Mouse (Mus musculus) spleen, adult 2 months (tissue): ENCODE results near the gene Pecam1.

ENCODE experiments used
- CTCF ChIP-seq: fragments of 200-500 bp; IDR thresholded peaks from 2 replicates; pipeline ENCODE4 v1.5.1; 2011; ENCODE audit warnings: mild to moderate bottlenecking, inconsistent platforms; ENCODE audit not compliant: insufficient read depth, insufficient read length, insufficient replicate concordance; ENCODE audit errors: extremely low read depth
- POLR2A ChIP-seq: fragments of 200-500 bp; IDR thresholded peaks from 2 replicates; pipeline ENCODE4 v1.6.1; 2011; ENCODE audit warnings: low read depth, low read length, inconsistent platforms

DNA sequence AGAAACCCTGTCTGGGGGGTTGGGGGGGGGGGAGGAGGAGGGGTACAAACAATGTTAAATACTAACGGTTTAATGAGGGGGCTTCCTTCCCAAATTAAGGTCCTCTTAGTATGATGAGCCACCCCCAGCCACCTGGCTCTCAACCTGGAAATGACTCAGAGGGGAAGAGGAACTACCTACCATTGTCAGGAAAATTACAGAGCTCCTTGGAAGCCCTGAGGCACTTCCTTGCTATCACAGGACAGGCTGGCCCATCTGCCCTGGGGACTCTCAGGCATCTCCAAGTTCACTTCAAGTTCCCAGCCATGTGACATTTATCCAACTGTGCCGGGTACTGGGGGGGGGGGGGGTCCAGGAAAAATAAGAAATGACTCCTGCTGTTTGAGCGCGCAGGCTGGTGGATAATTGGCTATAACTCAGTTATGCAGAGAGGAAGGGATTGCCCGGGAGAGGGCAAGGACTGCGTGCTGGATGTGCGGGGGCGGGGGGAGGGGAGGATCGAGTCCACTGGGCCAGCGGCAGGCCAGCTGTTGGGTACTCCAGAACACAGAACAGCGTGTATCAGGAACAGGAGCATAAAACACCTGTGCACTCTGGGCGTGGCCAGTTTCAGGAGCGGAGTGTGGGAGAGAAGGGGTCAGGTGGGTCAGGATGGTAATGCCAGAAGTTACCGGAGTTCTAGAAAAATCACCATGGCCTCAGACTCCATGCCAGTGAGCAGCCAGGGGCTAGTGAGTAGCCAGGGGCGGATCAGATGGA is 41.0 kb downstream of the Pecam1 start:
- no peak for TF ChIP-seq CTCF
- no peak for TF ChIP-seq POLR2A
